Mouse (Mus musculus) megakaryocyte, embryonic 14.5 days (primary cell): ENCODE results near the gene Dagla.

Source experiments
- FLI1 ChIP-seq: IDR thresholded peaks from 2 replicates; pipeline ENCODE4 v1.6.1; 2012; ENCODE audit warnings: low read length, inconsistent platforms, mixed read lengths
- GATA1 ChIP-seq: IDR thresholded peaks from 3 replicates; pipeline ENCODE4 v1.6.1; 2012; ENCODE audit warnings: mixed read lengths, low read length, inconsistent platforms, borderline replicate concordance

DNA sequence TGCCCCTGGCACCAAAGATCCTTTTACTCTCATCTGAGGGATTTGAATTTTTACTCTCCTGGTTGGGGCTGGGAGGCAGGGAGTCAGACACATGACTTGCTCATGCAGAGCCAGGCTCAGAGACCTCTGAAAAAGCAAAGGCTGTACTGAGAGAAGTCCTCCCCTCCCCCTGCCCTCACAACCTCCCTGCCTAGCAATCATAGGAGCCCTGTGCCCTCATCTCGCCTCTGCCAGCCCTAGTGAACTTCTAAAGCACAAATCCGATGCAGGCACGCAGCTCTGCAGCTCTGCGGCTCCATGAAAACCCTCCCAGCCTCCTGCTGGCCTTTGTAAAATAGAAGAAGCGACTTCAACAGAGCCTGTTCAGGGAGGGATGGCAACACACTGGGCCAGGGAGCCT, 34.6 kb upstream of the Dagla start:
- TF ChIP-seq GATA1 = no peak
- no peak for TF ChIP-seq FLI1
